Mouse (Mus musculus): Measurements from ENCODE around the gene Upf2.

Gene Upf2

DNA sequence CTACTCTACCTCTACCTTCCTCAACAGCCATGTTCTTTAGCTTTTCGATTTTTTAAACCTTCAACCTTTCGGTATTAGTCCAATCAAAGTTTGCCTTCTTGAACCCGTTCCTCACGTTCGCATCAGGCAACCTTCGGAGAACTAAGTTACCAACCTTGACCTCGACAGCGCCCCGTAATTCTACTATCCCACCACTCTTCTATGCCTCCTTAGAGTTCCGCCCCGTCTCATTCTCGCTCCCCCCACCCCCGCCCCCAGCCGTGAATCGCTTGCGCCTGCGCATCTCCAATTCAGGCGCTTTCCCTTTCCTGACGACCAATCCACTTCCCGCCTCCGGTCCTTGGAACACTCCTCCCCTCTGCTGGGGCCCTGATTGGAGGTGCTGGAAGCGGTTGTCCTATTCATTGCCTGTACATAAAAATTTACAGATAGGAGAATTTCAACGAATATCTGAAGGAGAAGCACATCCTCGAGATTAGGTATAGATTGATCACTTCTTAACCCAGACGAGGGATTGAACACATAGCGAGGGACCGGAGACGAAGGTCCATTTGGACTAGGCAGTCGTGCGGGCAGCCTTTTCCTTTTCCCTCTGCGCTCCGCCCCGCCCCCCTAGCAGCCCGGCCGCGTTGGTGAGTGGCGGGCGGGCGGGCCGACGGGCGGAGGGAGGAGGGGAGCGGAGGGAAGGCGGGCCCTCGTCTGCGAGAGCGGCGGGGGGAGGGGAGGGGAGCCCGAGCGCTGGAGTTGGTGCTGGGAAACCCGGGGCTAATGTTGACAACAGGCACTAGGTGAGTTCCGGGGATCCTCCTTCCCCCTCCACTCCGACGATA lies at the start of gene Upf2:
Gene Upf2, plus strand, starts transcription at position 704 of the 830 bp plus-strand sequence.
- DNase-seq: peak; percentile 100

DNA sequence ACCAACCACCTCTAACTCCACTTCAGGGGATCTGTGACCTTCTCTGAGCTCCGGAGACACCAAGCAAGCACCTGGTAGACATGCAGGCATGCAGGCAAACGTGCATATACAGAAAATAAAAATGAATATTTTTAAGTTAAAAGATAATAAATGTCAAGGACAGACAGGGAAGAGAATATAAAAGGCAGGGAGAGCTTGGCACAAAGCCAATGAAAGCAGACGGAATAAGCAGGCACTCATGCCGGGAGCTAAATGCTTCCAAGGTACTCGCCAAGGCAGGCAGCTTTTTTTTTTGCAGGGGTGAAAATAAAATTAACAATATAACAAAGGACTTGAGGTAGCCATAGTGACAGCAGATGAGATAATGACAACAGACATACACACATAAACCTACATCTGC lies 45.2 kb upstream of the Upf2 start:
- peak; percentile 82 for DNase-seq

- DNase-seq: peak; percentile 51
Observed at GRCm38 (mm10) chr2:5906625-5907024, 44.6 kb upstream of the Upf2 start.

DNA sequence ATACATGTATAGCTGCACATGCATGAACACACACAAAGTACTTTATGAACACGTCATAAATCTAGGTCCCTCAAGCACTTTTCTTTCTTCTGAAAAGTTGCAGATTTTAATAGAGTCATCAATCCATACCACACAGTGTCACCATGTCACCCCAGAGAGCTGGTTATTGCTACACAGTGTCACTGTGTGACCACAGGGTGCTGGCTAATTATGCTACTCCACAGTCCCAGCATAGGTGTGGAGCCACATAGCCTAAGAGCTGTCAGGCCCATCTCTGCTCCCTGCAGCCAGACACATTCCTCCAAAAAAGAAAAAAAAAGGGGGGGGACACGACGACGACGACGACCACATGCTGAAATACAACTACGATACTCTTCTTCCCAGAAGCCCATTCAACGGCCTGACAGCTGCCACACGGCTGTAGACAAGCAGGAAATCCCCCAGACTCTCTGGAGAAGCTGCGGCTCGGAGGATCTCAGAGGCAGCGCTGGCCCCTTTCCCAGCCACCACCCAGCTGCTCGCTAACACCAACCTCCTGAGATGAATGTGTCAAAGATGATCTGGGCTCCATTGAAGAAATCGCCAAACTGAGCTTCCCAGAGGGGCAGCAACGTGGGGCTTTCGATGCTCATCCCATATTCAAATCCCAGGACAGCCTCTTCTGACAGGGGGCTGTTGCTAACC lies 39.8 kb upstream of the Upf2 start:
- peak; percentile 40 for DNase-seq

- DNase-seq: no peak
Observed at GRCm38 (mm10) chr2:5922823-5923222, 28.4 kb upstream of the Upf2 start.

- DNase-seq: no peak
Observed at GRCm38 (mm10) chr2:5923786-5924185, 27.5 kb upstream of the Upf2 start.

- DNase-seq: peak; percentile 62
Observed at GRCm38 (mm10) chr2:5927481-5927880, 23.8 kb upstream of the Upf2 start.

DNA sequence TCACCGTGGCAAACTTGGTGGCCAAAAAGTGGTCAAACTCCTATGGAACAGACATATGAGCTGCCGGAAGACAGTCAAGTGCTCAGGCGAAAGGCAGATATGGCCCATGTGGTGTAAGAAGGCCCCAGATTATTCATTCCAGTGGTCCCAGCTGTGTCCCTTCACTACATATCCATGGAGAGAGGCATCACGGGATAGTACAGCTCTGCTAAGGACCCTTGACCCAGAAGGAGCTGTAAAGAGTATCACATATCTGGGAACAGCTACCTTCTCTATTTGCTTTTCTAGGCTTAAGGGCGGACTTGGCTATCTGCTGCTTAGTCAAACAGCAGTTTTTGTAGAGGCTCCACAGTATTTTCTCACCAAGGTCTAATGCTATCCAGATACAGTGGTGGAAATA lies 21.5 kb upstream of the Upf2 start:
- peak; percentile 37 for DNase-seq

DNA sequence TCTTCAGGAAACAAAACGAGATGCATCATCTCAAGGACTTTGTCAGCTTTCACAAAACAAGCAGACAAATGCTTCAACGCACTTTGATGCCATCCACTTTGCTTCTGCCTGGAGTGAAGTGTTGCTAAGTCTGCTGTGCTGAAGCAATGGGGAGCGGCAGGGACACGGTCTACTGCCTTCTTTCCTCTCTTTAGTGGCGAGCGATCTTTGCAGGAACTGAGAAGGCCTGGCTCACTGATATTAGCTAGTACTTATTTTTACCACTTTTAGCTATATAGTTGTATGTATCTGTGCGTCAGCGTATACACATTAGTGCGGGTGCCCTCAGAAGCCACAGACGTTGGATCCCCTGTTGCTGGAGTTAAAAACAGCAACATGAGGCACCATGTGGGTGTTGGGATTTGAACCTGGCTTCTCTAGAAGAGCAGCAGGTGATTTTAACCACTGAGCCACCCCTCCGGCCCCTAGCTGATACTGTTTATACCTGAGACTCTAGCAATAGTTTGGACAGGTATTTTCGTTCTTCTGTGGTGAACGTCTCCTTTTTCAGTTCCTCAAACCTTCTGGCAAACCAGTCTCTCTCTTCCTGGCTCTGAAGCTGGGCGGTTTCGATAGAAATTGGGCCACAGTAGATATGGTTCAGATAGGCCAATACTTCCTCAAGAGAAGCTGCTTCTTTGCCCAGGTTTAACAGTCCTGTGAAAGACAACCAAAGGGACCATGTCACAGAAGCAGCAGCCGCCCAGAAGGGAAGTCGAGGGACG lies 20.8 kb upstream of the Upf2 start:
- DNase-seq: peak; percentile 79

- DNase-seq: peak; percentile 66
Observed at GRCm38 (mm10) chr2:5931938-5932337, 19.3 kb upstream of the Upf2 start.

DNA sequence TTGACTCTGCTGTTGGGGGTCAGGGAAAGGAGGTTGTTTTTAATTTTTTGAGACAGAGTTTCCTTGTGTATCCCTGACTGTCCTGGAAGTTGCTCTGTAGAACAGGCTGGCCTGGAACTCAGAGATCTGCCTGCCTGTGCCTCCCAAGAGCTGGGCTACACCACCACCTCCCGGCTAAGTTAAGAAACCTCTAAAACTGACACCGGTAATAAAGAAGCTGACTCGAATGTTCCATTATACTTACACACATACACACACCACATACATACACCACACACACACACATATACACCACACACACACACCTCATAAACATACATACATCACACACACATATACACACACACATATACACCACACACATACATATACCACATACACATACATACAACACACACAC lies 16.3 kb upstream of the Upf2 start:
- DNase-seq: peak; percentile 42

GRCm38 (mm10) chr2:5936068-5936467 lies 15.2 kb upstream of the Upf2 start:
- peak; percentile 39 for DNase-seq

DNA sequence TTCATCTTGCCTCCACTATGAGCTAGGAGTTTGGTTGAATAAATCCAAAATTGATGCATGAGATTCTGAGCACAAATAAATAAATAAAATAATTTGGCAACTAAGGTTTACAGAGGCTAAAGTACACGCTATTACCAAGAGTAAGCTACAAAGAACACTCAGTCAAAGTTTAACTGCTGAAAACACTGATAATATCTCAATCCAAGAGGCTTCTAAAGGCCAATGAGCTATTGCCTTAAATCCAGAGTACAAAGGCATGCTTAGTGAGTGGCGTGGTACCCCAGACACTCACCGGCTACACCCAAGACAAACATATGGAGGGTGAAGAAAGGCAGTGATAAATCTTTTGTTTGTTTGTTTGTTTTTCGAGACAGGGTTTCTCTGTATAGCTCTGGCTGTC lies 14.7 kb upstream of the Upf2 start:
- no peak for DNase-seq

GRCm38 (mm10) chr2:5939319-5939718 lies 11.9 kb upstream of the Upf2 start:
- no peak for DNase-seq

DNA sequence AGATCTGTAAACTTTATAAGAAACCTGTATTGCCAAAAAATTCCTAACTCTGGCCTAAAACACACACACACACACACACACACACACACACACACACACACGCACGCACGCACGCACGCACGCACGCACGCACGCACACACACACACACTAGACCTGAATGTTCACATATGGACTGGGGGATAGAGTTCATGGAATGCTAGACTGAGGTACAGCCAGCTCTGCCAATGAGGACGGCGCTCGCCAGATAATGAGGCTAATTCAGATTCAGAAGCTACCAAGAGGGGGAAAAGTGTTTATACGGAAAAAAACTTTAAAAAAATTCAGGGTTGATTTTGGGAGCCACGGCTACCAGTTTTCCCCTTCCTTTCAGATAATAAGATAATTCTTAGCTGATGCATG lies 11.4 kb upstream of the Upf2 start:
- DNase-seq: peak; percentile 55

DNA sequence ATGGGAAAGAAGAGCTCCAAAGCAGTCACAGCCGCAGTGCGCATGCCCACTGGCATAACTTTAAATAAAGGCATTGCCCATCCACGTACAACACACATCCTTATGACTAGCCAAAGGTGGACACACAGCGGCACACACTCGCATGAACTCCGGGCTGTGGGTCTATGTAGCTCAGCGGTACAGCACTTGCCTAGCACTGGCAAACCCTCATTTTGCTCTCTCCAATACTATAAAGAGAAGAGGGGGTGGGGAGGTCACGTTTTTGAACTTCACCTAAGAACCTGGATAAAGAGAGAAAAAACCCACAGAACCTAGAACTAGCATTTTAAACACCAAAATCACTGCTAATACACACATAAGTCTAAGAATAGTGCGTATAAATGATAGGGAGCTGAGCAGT lies 10.3 kb upstream of the Upf2 start:
- peak; percentile 55 for DNase-seq

DNA sequence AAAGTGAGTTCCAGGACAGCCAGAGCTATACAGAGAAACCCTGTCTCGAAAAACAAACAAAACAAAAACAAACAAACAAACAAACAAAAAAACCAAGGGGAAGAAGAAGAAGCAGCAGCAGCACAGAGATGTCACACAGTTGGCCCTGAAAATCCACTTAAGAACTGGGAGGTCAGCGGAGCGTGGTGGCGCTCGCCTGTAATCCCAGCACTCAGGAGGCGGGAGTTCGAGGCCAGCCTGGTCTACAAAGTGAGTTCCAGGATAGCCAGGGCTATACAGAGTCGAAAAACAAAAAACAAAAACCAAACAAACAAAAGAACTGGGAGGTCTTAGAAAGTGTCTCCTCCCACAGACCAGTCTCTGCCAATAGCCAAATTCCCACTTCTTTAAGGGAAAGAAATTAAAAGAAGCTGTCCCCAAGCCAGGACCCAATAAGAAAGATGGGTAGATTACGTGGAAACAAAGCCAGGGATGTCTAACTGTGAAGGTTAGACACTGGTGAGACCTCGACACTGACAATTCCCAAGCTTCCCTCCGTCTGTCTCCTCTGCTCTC lies 9.3 kb upstream of the Upf2 start:
- peak; percentile 53 for DNase-seq

GRCm38 (mm10) chr2:5942416-5943032 lies 8.7 kb upstream of the Upf2 start, which contains the start of gene Dhtkd1:
Dhtkd1 (minus strand) TSS chr2:5942792.
- peak; percentile 99 for DNase-seq

DNA sequence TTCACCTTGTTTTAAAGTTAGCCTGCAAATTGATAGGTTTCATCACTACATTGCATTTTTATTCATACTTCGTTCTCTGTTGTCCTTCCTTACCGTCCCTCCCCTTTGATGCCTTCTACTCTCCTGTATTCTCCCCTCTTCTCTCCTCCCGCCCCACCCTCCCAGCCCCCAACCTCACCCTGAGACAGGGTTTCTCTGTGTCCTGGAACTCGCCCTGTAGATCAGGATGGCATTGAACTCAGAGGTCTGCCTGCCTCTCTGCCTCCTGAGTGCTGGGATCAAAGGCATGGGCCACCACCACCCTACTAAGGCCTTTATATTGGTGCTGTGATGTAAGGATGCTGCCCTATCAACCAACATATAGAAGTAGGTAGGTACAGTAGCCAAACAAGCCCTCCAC lies 8.2 kb upstream of the Upf2 start:
- peak; percentile 85 for DNase-seq

DNA sequence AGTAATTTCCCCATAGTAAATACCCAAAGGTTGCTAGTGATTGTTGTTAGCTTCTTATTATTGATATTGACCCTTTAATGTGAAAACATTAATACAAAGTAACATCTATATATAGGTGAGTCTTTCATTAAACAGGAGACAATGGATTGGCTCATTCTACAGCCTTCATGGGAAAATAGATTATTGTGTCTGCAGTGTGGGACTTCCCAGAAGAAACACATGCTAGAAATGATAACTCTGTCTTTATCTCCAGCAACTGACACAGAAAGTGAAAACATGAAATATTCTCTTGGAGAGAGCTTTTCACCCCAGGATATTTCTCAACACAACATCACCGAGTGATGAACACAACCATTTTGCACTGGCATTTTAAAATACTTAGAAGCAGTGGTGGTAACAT lies 5.6 kb upstream of the Upf2 start:
- no peak for DNase-seq

DNA sequence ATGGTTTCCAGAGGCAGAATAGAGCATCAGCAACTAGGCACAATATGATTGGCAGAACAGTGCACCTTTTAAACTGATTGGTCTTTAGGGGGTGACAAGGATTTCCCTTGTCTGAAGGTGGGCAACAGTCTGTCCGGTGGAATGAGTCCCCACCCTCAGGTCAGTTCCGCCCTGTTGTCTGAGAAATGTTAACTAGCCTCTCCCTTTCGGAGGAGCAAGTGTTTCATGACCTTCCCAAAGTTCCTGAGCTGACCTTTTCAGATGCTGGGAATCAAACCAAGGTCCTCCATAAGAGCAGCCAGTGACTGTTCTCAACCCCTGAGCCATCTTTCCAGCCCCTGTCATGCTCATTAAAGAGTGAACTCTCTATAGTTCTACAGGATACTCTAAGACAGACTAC lies 4.4 kb upstream of the Upf2 start:
- no peak for DNase-seq

GRCm38 (mm10) chr2:5948964-5949363 lies 2.3 kb upstream of the Upf2 start:
- DNase-seq: no peak

- DNase-seq: peak; percentile 80
Observed at GRCm38 (mm10) chr2:5949821-5950220, 1.4 kb upstream of the Upf2 start.

Measured in heart, adult 11 months (tissue).